ENCODE assay signal across 8 mouse cellular contexts in the genomic region with DNA sequence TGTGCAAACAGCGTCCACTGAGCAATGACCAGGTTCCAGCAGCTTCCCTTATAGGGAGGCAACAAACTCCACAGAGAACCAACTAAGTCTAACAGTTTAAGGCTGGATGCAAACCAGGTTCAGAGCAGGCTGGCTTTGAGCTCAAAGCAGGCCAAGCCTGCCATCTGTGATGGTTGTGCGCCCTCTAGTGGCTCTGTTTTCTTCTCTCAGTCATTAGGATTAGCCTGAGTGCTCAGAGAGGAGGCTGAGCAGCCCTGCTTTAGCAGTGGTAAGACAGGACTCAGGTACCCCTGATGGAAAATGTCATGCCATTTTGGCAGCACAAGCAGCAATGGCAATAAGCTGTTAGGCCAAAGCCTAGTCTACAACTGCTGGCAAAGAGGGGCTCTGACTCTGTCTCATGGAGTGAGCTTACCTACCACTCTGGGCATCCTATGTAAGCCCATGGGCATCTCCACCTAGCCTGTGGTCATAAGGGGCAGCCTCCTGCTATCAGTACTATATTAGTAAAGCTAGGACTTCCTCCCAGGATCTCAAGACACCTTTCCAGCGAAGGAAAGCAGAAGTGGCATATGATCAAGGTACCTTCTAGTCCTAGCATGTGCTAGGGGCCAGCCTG. TPM values are rescaled to one million over a fixed set of nuclear protein-coding genes. Genes with fewer than 3 reads are reported as not detected.
DNase-seq lines count a peak whose midpoint lies in the region; ATAC-seq lines count a peak whose summit lies in the region.

No protein-coding gene starts in this region.

- peaks cover 10% of the 10 kb centered on the region; the same call in 1 of the 2 replicates for H3K36me3 ChIP-seq in hindbrain, embryonic 16.5 days (ENCODE audit: control insufficient read depth, insufficient read depth, low read length)

- no peaks in the 10 kb centered on the region for H3K9me3 ChIP-seq in hindbrain, embryonic 16.5 days (ENCODE audit: control insufficient read depth, low read length)

- peak; percentile 79 for DNase-seq in R1 (ENCODE audit: low read depth, low spot score)
- DNase-seq in cerebellum, postnatal 14 days = peak; percentile 96 to 98
- DNase-seq in frontal cortex, postnatal 36 days (ENCODE audit: low spot score in 2 of 2) = peak; percentile 89 to 92
- peak; percentile 78 to 85 for DNase-seq in layer of hippocampus, postnatal 36 days
- DNase-seq in lung, postnatal 25 days (ENCODE audit: low spot score) = peak; percentile 88
- peak; percentile 89 for DNase-seq in retina, postnatal 1 day
- peak; percentile 73 to 79 for DNase-seq in thymus, postnatal 36 days

- H3K27me3 ChIP-seq in hindbrain, embryonic 16.5 days (replicated peaks; ENCODE audit: control insufficient read depth, insufficient read depth, low read length) = no peaks in the 10 kb centered on the region

- 22% methylated on average over 3 of the region's 3 CpGs for WGBS in hindbrain, embryonic 16.5 days

- no peak overlapping the region for H3K27ac ChIP-seq in hindbrain, embryonic 16.5 days (ENCODE audit: low read depth, low read length)

- no peak overlapping the region for H3K4me3 ChIP-seq in hindbrain, embryonic 16.5 days (ENCODE audit: low read length)

- H3K4me2 ChIP-seq in hindbrain, embryonic 16.5 days (ENCODE audit: low read length) = no peak overlapping the region

- H3K9ac ChIP-seq in hindbrain, embryonic 16.5 days (ENCODE audit: low read depth, low read length) = no peak overlapping the region

- H3K4me1 ChIP-seq in hindbrain, embryonic 16.5 days (ENCODE audit: control insufficient read depth, insufficient read depth, low read depth, low read length) = no peaks in the 10 kb centered on the region

- ATAC-seq in hindbrain, embryonic 16.5 days = peak; percentile 93

RNA-seq across cellular contexts. Expression of gene Coro7, which starts 12.3 kb away (rescaled TPM):
- 32.1 and 36.6 TPM in 2 replicates for polyA plus RNA-seq in hindbrain, embryonic 16.5 days (2015; fragmentation: Nextera tagmentation; extraction: Ambion mirVana)
- total RNA-seq in layer of hippocampus, postnatal 36 days (2021) = 10 to 100 TPM; 79.4 to 96.0 TPM

RNA-seq across cellular contexts. Expression of gene Dnaja3, which starts 27.5 kb away (rescaled TPM):
- polyA plus RNA-seq in hindbrain, embryonic 16.5 days (2015; fragmentation: Nextera tagmentation; extraction: Ambion mirVana) = 70.6 and 71.9 TPM in 2 replicates
- total RNA-seq in layer of hippocampus, postnatal 36 days (2021) = 10 to 100 TPM; 61.7 to 65.6 TPM

RNA-seq across cellular contexts. Expression of gene Vasn, which starts 27.6 kb away (rescaled TPM):
- 6.0 and 7.0 TPM in 2 replicates for polyA plus RNA-seq in hindbrain, embryonic 16.5 days (2015; fragmentation: Nextera tagmentation; extraction: Ambion mirVana)
- 1 to 10 TPM; 4.4 to 5.7 TPM for total RNA-seq in layer of hippocampus, postnatal 36 days (2021)

RNA-seq across cellular contexts. Expression of gene Pam16, which starts 42.5 kb away (rescaled TPM):
- polyA plus RNA-seq in hindbrain, embryonic 16.5 days (2015; fragmentation: Nextera tagmentation; extraction: Ambion mirVana) = 139 and 150 TPM in 2 replicates
- 10 to 100 TPM; 84.4 to 90.4 TPM for total RNA-seq in layer of hippocampus, postnatal 36 days (2021)

RNA-seq across cellular contexts. Expression of gene Nmral1, which starts 51.9 kb away (rescaled TPM):
- polyA plus RNA-seq in hindbrain, embryonic 16.5 days (2015; fragmentation: Nextera tagmentation; extraction: Ambion mirVana) = 53.7 and 58.2 TPM in 2 replicates
- total RNA-seq in layer of hippocampus, postnatal 36 days (2021) = 10 to 100 TPM; 14.5 to 15.2 TPM
